Mouse (Mus musculus): Measurements from ENCODE around the gene Ptprf. TPM values are rescaled to one million over a fixed set of nuclear protein-coding genes. Genes with fewer than 3 reads are reported as not detected.

Ptprf gene
- polyA plus RNA-seq, 1 experiment from 2014 or later = 45.8 TPM

GRCm38 (mm10) chr4:118216726-118217595 lies 74.2 kb downstream of the Ptprf start:
- Histone ChIP-seq H3K4me2 (ENCODE audit: low read depth, low read length) (no peak overlapping the region), H3K36me3 (ENCODE audit: control insufficient read depth, insufficient read depth, low read length) (peaks cover 35% of the 10 kb centered on the region), H3K9me3 (ENCODE audit: control insufficient read depth, low read length) (no peaks in the 10 kb centered on the region), H3K4me1 (ENCODE audit: control insufficient read depth, insufficient read depth, low read length) (peaks cover 10% of the 10 kb centered on the region; the same call in 1 of the 2 replicates), H3K4me3 (ENCODE audit: low read length) (no peak overlapping the region), H3K27ac (ENCODE audit: low read length) (no peak overlapping the region), H3K9ac (ENCODE audit: low read depth, low read length) (no peak overlapping the region), H3K27me3 (replicated peaks; ENCODE audit: control insufficient read depth, insufficient read depth, low read length) (no peaks in the 10 kb centered on the region)
- peak; percentile 43; the same call in 1 of the 2 replicates for ATAC-seq
- WGBS = 79% methylated on average over 17 of the region's 17 CpGs

DNA sequence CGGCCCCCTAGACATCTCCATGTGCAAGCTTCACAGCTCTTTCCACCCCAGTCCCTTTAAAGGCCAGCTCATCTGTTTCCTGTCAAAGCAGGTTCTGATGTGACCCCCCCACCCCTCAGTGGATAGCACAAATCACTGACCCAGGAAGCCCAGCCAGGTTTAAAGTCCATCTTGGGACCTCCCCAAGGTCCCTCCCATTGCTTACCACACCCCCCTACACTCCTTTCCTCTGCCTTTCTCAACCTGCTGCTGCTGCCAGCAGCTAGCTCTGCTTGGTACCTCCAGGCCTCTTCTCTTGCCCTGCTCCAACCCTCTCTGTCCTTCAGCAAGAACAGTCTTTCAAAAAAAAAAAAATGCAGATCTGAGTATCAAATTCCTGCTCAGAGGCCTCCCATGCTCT lies 76.3 kb downstream of the Ptprf start:
- no peaks in the 10 kb centered on the region for H3K9me3 ChIP-seq (ENCODE audit: control insufficient read depth, low read length)
- 88% methylated on average over 1 of the region's 1 CpGs for WGBS
- H3K36me3 ChIP-seq (ENCODE audit: control insufficient read depth, insufficient read depth, low read length) = peaks cover 49% of the 10 kb centered on the region
- no peak overlapping the region for H3K4me3 ChIP-seq (ENCODE audit: low read length)
- no peak overlapping the region for H3K27ac ChIP-seq (ENCODE audit: low read length)
- no peak overlapping the region for H3K4me2 ChIP-seq (ENCODE audit: low read depth, low read length)
- H3K9ac ChIP-seq (ENCODE audit: low read depth, low read length) = no peak overlapping the region
- H3K4me1 ChIP-seq (ENCODE audit: control insufficient read depth, insufficient read depth, low read length) = peaks cover 10% of the 10 kb centered on the region; the same call in 1 of the 2 replicates
- no peaks in the 10 kb centered on the region for H3K27me3 ChIP-seq (replicated peaks; ENCODE audit: control insufficient read depth, insufficient read depth, low read length)
- ATAC-seq = peak; percentile 19; the same call in 1 of the 2 replicates

- Histone ChIP-seq H3K9me3 (ENCODE audit: control insufficient read depth, low read length) (no peaks in the 10 kb centered on the region), H3K4me3 (ENCODE audit: low read length) (no peak overlapping the region), H3K27me3 (replicated peaks; ENCODE audit: control insufficient read depth, insufficient read depth, low read length) (no peaks in the 10 kb centered on the region), H3K4me1 (ENCODE audit: control insufficient read depth, insufficient read depth, low read length) (no peaks in the 10 kb centered on the region), H3K36me3 (ENCODE audit: control insufficient read depth, insufficient read depth, low read length) (peaks cover 21% of the 10 kb centered on the region), H3K9ac (ENCODE audit: low read depth, low read length) (no peak overlapping the region), H3K4me2 (ENCODE audit: low read depth, low read length) (no peak overlapping the region), H3K27ac (ENCODE audit: low read length) (no peak overlapping the region)
- 69% methylated on average over 10 of the region's 10 CpGs for WGBS
- ATAC-seq = 0 out of 2 replicates have a peak, but pooled peaks have one; percentile 32
Measured at GRCm38 (mm10) chr4:118206918-118207640, 84.1 kb downstream of the Ptprf start.

- WGBS = 92% methylated on average over 2 of the region's 2 CpGs
- no peak overlapping the region for H3K4me3 ChIP-seq (ENCODE audit: low read length)
- no peak overlapping the region for H3K9ac ChIP-seq (ENCODE audit: low read depth, low read length)
- no peaks in the 10 kb centered on the region for H3K9me3 ChIP-seq (ENCODE audit: control insufficient read depth, low read length)
- no peak overlapping the region for H3K4me2 ChIP-seq (ENCODE audit: low read depth, low read length)
- no peaks in the 10 kb centered on the region for H3K4me1 ChIP-seq (ENCODE audit: control insufficient read depth, insufficient read depth, low read length)
- H3K36me3 ChIP-seq (ENCODE audit: control insufficient read depth, insufficient read depth, low read length) = peaks cover 13% of the 10 kb centered on the region
- H3K27me3 ChIP-seq (replicated peaks; ENCODE audit: control insufficient read depth, insufficient read depth, low read length) = no peaks in the 10 kb centered on the region
- ATAC-seq = no peak
- no peak overlapping the region for H3K27ac ChIP-seq (ENCODE audit: low read length)
Measured at GRCm38 (mm10) chr4:118205906-118206305, 85.3 kb downstream of the Ptprf start.

DNA sequence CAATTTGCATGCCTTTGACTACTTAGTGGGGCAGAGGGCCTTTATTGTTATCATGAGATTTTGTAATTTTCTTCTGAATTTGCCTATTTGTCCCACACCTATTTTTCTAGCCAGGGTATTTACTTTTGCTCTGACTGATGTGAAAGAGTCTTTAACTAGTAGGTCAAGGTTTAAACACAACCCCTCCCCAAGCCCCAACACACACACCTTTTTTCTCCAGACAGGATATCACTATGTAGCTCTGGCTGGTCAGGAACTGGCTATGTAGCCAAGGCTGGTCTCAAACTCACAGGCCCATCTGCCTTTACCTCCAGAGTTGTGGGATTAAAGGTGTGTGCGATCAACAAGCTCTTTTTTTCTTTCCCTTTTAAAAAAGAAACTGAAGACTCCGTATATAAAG lies 92.1 kb downstream of the Ptprf start:
- Histone ChIP-seq H3K4me1 (ENCODE audit: control insufficient read depth, insufficient read depth, low read length) (no peaks in the 10 kb centered on the region), H3K9me3 (ENCODE audit: control insufficient read depth, low read length) (no peaks in the 10 kb centered on the region), H3K9ac (ENCODE audit: low read depth, low read length) (no peak overlapping the region), H3K4me2 (ENCODE audit: low read depth, low read length) (no peak overlapping the region), H3K4me3 (ENCODE audit: low read length) (no peak overlapping the region), H3K27ac (ENCODE audit: low read length) (no peak overlapping the region), H3K36me3 (ENCODE audit: control insufficient read depth, insufficient read depth, low read length) (no peaks in the 10 kb centered on the region), H3K27me3 (replicated peaks; ENCODE audit: control insufficient read depth, insufficient read depth, low read length) (no peaks in the 10 kb centered on the region)
- 90% methylated on average over 2 of the region's 2 CpGs for WGBS
- ATAC-seq = no peak

DNA sequence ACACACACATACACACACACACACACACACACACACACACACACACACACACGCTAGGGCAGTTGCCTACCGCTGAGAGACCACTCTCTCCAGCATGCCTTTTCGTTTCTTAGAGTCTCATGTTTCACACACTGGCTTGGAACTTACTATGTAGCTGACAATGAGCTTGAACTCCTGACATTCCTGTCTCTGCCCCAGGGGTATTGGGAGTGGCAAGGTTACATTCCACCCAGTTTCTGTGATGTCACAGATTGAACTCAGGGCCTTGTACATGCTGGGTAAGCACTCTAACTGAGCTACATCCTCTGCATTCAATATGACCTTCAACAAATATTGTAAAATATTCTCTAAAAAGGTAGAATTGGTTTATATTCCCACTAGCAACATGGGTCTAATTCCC lies 92.6 kb downstream of the Ptprf start:
- H3K4me2 ChIP-seq (ENCODE audit: low read depth, low read length) = no peak overlapping the region
- H3K4me1 ChIP-seq (ENCODE audit: control insufficient read depth, insufficient read depth, low read length) = no peaks in the 10 kb centered on the region
- no peaks in the 10 kb centered on the region for H3K27me3 ChIP-seq (replicated peaks; ENCODE audit: control insufficient read depth, insufficient read depth, low read length)
- no peak overlapping the region for H3K4me3 ChIP-seq (ENCODE audit: low read length)
- no peaks in the 10 kb centered on the region for H3K9me3 ChIP-seq (ENCODE audit: control insufficient read depth, low read length)
- H3K9ac ChIP-seq (ENCODE audit: low read depth, low read length) = no peak overlapping the region
- no peak overlapping the region for H3K27ac ChIP-seq (ENCODE audit: low read length)
- no peak for ATAC-seq
- H3K36me3 ChIP-seq (ENCODE audit: control insufficient read depth, insufficient read depth, low read length) = no peaks in the 10 kb centered on the region
- WGBS = 76% methylated on average over 3 of the region's 3 CpGs

- H3K9me3 ChIP-seq (ENCODE audit: control insufficient read depth, low read length) = no peaks in the 10 kb centered on the region
- no peak overlapping the region for H3K4me2 ChIP-seq (ENCODE audit: low read depth, low read length)
- no peaks in the 10 kb centered on the region for H3K36me3 ChIP-seq (ENCODE audit: control insufficient read depth, insufficient read depth, low read length)
- no peak overlapping the region for H3K9ac ChIP-seq (ENCODE audit: low read depth, low read length)
- ATAC-seq = no peak
- H3K27me3 ChIP-seq (replicated peaks; ENCODE audit: control insufficient read depth, insufficient read depth, low read length) = no peaks in the 10 kb centered on the region
- no peaks in the 10 kb centered on the region for H3K4me1 ChIP-seq (ENCODE audit: control insufficient read depth, insufficient read depth, low read length)
- no peak overlapping the region for H3K27ac ChIP-seq (ENCODE audit: low read length)
- no peak overlapping the region for H3K4me3 ChIP-seq (ENCODE audit: low read length)
- 80% methylated on average over 10 of the region's 10 CpGs for WGBS
Measured at GRCm38 (mm10) chr4:118196185-118196584, 95.0 kb downstream of the Ptprf start.

DNA sequence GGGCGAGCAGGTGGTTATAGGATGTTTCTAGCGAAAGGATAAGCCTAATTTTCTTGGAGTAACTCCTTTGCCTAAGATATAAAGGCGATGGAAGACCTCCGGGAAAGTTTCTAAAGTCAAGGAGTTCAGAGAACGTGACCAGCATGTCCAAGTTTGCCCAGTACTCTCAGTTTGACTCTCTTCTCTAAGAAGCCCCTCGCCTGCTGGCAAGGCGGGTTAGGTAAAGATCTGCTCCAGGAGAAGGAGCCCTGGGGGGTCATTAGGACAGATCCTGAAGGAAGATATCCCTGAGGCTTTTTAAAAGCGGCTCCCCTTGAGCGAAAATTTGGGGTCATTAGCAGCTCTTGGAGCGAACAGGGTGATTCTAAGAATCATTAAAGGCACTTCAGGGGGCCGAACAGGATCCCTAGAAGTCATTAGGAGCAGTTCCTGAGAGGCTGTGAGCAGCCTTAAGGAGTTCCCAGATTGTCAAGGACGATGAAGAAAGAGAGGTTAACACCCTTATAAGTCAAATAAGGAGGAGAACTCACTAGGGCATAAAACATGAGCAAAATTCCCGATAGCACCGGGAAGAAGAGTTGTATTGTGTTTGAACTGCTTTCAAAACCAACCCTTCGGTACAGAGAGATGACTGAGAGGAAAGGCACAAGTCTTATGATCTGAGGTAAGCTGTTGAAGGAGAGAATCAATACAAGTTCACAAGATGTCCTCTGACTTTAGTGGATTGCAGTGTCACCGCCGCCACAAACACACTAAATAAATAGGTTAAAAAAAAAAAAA lies 110.7 kb downstream of the Ptprf start:
- Histone ChIP-seq H3K27ac (ENCODE audit: low read length) (peak overlapping the region; percentile 81), H3K4me2 (ENCODE audit: low read depth, low read length) (peak overlapping the region; percentile 74), H3K36me3 (ENCODE audit: control insufficient read depth, insufficient read depth, low read length) (no peaks in the 10 kb centered on the region; the same call in 1 of the 2 replicates), H3K27me3 (replicated peaks; ENCODE audit: control insufficient read depth, insufficient read depth, low read length) (no peaks in the 10 kb centered on the region), H3K4me1 (ENCODE audit: control insufficient read depth, insufficient read depth, low read length) (peaks cover 5% of the 10 kb centered on the region), H3K9me3 (ENCODE audit: control insufficient read depth, low read length) (no peaks in the 10 kb centered on the region), H3K9ac (ENCODE audit: low read depth, low read length) (peak overlapping the region; percentile 71), H3K4me3 (ENCODE audit: low read length) (peak overlapping the region; percentile 82)
- no peak for ATAC-seq
- 11% methylated on average over 17 of the region's 17 CpGs for WGBS

Measured in intestine, embryonic 16.5 days (tissue).